Mouse (Mus musculus) midbrain, embryonic 16.5 days (tissue): ENCODE measurements around the gene Dgkg. TPM values are rescaled to one million over a fixed set of nuclear protein-coding genes. Genes with fewer than 3 reads are reported as not detected.

ENCODE experiments used
- ATAC-seq: fragments of 200-750 bp; cut with Nextera tagmentation; 2 replicates; pipeline ENCODE4 v1.8.0; 2017; ENCODE audit warnings: moderate TSS enrichment
- H3K27ac ChIP-seq: fragments of 300-500 bp; sonication (generic); 2 replicates; pipeline ENCODE4 v1.5.1; 2014; ENCODE audit warnings: mild to moderate bottlenecking, low read length, mixed read lengths
- H3K27me3 ChIP-seq: fragments of 300-500 bp; sonication (generic); 2 replicates; pipeline ENCODE4 v1.6.1; 2014; ENCODE audit warnings: low read depth, low read length, mixed read lengths; ENCODE audit not compliant: control insufficient read depth, insufficient read depth
- H3K36me3 ChIP-seq: fragments of 300-500 bp; sonication (generic); 2 replicates; pipeline ENCODE4 v1.6.1; 2014; ENCODE audit warnings: mild to moderate bottlenecking, low read length, moderate library complexity, mixed read lengths; ENCODE audit not compliant: control insufficient read depth, insufficient read depth
- H3K4me1 ChIP-seq: fragments of 300-500 bp; sonication (generic); 2 replicates; pipeline ENCODE4 v1.6.1; 2014; ENCODE audit warnings: mild to moderate bottlenecking, low read length, mixed read lengths; ENCODE audit not compliant: control insufficient read depth, insufficient read depth
- H3K4me2 ChIP-seq: fragments of 300-500 bp; sonication (generic); 2 replicates; pipeline ENCODE4 v1.6.1; 2014; ENCODE audit warnings: mild to moderate bottlenecking, low read length, mixed read lengths
- H3K4me3 ChIP-seq: fragments of 300-500 bp; sonication (generic); 2 replicates; pipeline ENCODE4 v1.5.1; 2014; ENCODE audit warnings: low read depth, mild to moderate bottlenecking, low read length, moderate library complexity, mixed read lengths
- H3K9ac ChIP-seq: fragments of 300-500 bp; sonication (generic); 2 replicates; pipeline ENCODE4 v1.6.1; 2014; ENCODE audit warnings: low read depth, low read length, mixed read lengths
- H3K9me3 ChIP-seq: fragments of 300-500 bp; sonication (generic); replicated peaks from 2 replicates; pipeline ENCODE4 v1.6.1; 2014; ENCODE audit warnings: mild to moderate bottlenecking, low read length, mixed read lengths; ENCODE audit not compliant: control insufficient read depth, poor library complexity, severe bottlenecking
- WGBS: fragments of 180-500 bp; shearing (Covaris S2); extraction: QIAGEN DNeasy Blood & Tissue Kit; methylation state at CpG from one replicate; pipeline ENCODE4 v1.1.7; 2014; 5-methylcytosine and 5-hydroxymethylcytosine counted together
- polyA plus RNA-seq: library from polyadenylated mRNA; unstranded; fragments of >200 nt; fragmentation: Nextera tagmentation; extraction: Ambion mirVana; gene quantifications from 2 replicates; pipeline ENCODE4 v1.2.1, GENCODE M21; 2015

Gene Dgkg
- polyA plus RNA-seq, 1 experiment from 2014 or later = 4.6 TPM

DNA sequence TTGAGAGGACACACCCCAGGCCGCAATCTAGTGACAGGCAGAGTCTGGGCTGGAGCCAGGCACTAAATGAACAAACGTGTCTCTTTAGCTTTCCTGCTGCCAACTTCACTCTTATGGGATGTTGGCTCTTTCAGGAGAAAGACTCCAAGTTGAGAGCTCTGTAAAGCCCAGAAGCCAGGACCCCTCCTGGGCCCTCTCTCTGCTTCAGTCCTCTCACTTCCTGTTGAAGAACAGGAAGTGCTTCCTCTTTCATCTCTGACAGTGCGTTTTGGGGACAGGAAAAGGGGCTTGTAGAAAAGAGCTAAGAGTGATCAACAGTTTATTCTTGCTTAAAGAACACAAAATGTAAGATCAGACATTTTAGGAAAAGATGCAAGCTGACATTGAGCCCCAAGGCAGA lies 159.0 kb downstream of the Dgkg start:
- no peak overlapping the region for H3K4me3 ChIP-seq
- no peak overlapping the region for H3K27ac ChIP-seq
- H3K36me3 ChIP-seq = no peaks in the 10 kb centered on the region
- H3K9ac ChIP-seq = no peak overlapping the region
- no peak for ATAC-seq
- H3K4me2 ChIP-seq = no peak overlapping the region
- 80% methylated on average over 3 of the region's 3 CpGs for WGBS
- no peaks in the 10 kb centered on the region for H3K4me1 ChIP-seq
- H3K27me3 ChIP-seq = no peaks in the 10 kb centered on the region
- no peaks in the 10 kb centered on the region for H3K9me3 ChIP-seq

DNA sequence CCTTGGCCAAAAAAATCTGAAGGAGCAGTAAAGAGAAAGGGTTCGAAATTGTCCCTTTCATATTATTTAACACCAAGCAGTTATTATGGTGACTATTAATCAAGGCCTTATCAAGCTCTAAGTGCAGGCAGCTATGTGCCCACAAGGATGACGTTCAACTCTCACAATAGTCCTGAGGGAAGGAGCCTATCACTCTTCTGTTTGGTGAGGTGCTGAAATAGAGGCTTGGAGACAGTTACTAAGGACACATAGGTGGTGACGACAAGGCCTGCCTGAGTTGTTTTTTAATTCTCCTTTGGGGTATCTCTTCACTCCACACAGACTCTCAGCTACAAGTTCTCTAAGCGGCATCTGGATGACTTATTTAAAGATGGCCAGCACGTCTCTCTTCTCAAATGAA lies 161.8 kb downstream of the Dgkg start:
- H3K9me3 ChIP-seq = no peaks in the 10 kb centered on the region
- H3K36me3 ChIP-seq = no peaks in the 10 kb centered on the region
- WGBS = 81% methylated on average over 5 of the region's 5 CpGs
- H3K4me2 ChIP-seq = no peak overlapping the region
- no peak for ATAC-seq
- H3K9ac ChIP-seq = no peak overlapping the region
- no peaks in the 10 kb centered on the region for H3K4me1 ChIP-seq
- H3K27me3 ChIP-seq = no peaks in the 10 kb centered on the region
- H3K27ac ChIP-seq = no peak overlapping the region
- no peak overlapping the region for H3K4me3 ChIP-seq

DNA sequence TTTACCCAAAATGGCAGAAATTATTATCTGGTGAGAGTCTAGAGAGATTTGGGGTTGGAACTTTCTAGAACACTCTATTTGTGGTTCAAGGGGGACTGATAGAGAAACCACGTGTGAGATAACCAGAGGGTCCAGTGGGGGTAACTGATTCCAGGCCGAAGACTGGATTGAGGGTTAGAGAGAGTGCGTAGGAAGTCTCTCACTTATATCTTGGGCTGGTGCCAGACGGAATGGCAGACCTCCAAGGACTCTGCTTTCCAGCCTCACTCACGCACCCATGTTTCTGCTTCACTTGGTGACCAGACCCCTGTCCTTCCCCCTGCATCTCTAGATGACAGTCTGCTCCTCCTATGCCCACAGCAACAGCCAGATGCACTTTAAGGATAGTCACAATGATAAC lies 162.2 kb downstream of the Dgkg start:
- ATAC-seq = no peak
- Histone ChIP-seq H3K27me3 (no peaks in the 10 kb centered on the region), H3K4me1 (no peaks in the 10 kb centered on the region), H3K36me3 (no peaks in the 10 kb centered on the region), H3K4me3 (no peak overlapping the region), H3K27ac (no peak overlapping the region), H3K9ac (no peak overlapping the region), H3K4me2 (no peak overlapping the region), H3K9me3 (no peaks in the 10 kb centered on the region)
- 78% methylated on average over 5 of the region's 5 CpGs for WGBS

DNA sequence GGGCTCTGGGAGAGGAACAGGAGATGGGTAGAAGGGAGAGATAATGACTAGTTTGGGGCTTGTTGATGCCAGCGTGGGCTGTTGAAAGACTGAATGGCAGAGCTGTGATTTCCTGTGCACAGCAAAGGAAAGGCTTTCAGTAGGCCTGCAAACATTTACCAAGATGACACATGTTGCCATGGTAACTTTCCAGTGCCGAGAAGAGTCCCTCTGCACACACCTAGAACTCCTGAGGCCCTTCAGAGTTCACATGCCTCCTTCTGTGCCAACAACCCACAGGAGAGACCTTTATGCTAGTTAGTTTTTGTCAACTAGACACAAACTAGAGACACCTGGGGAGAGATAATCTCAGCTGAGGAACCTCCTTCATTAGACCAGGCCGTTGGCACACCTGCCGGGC lies 163.6 kb downstream of the Dgkg start:
- no peaks in the 10 kb centered on the region for H3K27me3 ChIP-seq
- H3K9me3 ChIP-seq = no peaks in the 10 kb centered on the region
- H3K4me1 ChIP-seq = no peaks in the 10 kb centered on the region
- ATAC-seq = no peak; the same call in 1 of the 2 replicates
- WGBS = 66% methylated on average over 4 of the region's 4 CpGs
- no peak overlapping the region for H3K27ac ChIP-seq
- no peak overlapping the region for H3K4me2 ChIP-seq
- no peaks in the 10 kb centered on the region for H3K36me3 ChIP-seq
- H3K4me3 ChIP-seq = no peak overlapping the region
- no peak overlapping the region for H3K9ac ChIP-seq

DNA sequence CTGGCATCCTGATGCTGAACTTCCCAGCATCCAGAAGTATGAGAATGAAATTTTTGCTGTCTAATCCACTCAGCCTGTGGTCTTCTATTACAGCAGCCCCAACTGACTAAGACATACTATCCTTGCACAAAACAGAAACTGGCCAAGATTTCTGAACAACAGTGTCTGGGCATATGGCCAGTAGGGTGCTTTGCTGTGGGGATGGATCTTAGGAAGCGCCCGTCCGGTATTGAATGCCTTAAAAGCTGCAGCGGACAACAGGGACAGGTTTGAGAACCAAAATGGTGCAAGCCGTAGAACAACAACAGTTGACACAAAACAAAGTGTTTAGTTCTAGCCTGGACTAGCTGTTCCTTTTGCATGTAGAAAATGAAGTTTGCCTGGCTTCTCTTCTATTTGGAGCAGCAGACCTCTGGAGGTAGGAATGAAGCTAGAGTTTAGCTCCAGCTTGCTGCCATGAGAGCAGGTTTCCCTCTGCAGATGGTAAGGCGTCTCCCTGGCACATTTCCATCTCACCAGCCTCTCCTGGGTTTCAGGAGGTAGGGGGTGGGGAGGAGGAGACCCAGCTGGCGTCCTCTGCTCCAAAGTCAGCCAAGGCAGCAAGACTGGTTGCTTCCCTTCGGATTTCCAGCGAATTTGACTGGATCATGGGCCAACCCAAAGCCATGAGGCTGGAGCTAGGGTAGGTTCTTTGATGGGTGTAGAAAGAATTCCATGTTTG lies 165.4 kb downstream of the Dgkg start:
- H3K4me3 ChIP-seq = no peak overlapping the region
- H3K9me3 ChIP-seq = no peaks in the 10 kb centered on the region
- 81% methylated on average over 9 of the region's 9 CpGs for WGBS
- no peak overlapping the region for H3K4me2 ChIP-seq
- H3K27me3 ChIP-seq = no peaks in the 10 kb centered on the region
- ATAC-seq = no peak
- H3K4me1 ChIP-seq = no peaks in the 10 kb centered on the region
- H3K36me3 ChIP-seq = no peaks in the 10 kb centered on the region
- H3K27ac ChIP-seq = no peak overlapping the region
- H3K9ac ChIP-seq = no peak overlapping the region

DNA sequence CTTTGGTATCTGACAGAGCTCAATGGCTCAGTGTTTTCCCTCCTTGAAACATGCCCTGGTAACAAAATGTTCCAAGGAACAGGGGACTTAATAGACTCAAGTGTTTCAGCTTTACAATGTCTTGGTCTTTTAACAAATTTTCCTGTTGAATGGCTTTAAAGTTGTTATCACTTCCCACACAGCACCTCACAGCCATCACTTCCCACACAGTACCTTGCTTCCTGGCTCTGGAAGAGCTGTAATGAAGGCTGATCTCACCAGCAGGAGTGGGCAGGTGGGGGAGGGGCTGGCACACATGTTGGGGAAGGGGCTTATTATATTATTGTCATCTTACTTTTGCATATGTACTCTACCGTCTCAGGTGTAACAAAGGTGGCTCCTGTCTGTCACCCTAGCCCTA lies 173.1 kb downstream of the Dgkg start:
- Histone ChIP-seq H3K9ac (no peak overlapping the region), H3K27ac (no peak overlapping the region), H3K9me3 (no peaks in the 10 kb centered on the region), H3K27me3 (no peaks in the 10 kb centered on the region), H3K4me3 (no peak overlapping the region), H3K4me2 (no peak overlapping the region), H3K36me3 (no peaks in the 10 kb centered on the region; the same call in 1 of the 2 replicates), H3K4me1 (no peaks in the 10 kb centered on the region)
- no peak for ATAC-seq
- WGBS = 94% methylated on average over 1 of the region's 1 CpGs

DNA sequence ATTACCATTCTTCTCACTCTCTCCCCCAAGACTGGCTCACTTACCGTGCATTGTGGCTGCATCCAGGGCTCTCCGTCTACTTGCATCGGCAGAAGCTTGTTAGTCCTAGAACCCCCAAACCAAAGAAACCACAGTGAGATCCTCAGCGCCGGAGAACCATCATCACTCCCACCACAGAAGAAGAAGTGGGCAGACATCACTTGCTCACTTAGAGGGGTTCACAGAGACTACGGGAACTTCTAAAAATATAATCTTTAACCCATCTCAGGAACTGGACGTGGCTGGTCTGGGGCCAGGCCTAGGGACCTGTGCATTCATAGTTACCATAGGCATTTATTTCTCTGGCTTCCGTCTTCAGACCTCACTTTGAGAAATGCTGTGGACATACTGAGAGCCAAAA lies 177.7 kb downstream of the Dgkg start:
- Histone ChIP-seq H3K9ac (no peak overlapping the region), H3K4me1 (no peaks in the 10 kb centered on the region), H3K27ac (no peak overlapping the region), H3K36me3 (no peaks in the 10 kb centered on the region; the same call in 1 of the 2 replicates), H3K4me2 (no peak overlapping the region), H3K4me3 (no peak overlapping the region), H3K27me3 (no peaks in the 10 kb centered on the region), H3K9me3 (no peaks in the 10 kb centered on the region)
- no peak for ATAC-seq
- WGBS = 92% methylated on average over 8 of the region's 8 CpGs

DNA sequence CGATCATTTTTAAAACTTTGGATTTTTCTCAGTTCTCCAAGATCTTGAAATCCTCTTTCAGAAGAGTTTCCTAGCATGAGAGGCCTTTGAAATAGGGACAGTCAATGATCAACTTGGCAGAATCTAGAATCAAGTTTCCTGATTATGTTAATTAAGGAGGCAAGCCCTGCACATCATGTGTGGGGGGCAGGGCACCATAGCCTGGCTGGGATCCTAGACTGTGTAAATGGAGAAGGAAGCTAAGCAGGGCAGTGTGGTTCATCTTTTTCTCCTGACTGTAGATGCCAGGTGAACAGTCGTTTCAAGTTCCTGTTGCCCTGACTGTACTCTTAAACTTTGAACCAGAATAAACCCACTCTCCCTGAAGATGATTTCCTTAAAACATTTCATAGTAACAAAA lies 185.3 kb downstream of the Dgkg start:
- ATAC-seq = no peak
- H3K4me1 ChIP-seq = no peaks in the 10 kb centered on the region
- 89% methylated on average over 2 of the region's 2 CpGs for WGBS

DNA sequence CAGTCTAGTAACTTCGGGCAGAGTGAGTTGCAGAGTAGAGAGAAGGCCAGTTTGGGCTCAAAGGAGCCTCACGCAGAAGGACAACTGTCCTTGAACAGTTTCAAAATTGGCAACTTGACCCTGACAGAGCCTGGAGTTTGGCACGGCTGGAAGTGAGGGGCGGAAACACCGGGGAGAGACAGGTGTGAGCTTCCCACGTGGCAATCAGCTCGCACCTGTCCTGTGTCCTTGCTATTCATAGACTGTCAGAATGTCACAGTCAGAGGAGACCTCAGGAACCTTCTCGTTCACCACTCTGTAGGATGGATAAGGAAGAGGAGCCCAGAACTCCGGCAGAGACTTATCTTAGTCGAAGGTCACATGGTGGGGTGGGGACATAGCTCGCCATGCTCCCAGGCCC lies 187.6 kb downstream of the Dgkg start:
- H3K9ac ChIP-seq = no peak overlapping the region
- H3K4me2 ChIP-seq = no peak overlapping the region
- no peak overlapping the region for H3K27ac ChIP-seq
- H3K36me3 ChIP-seq = no peaks in the 10 kb centered on the region
- H3K4me3 ChIP-seq = no peak overlapping the region
- 83% methylated on average over 11 of the region's 11 CpGs for WGBS
- no peaks in the 10 kb centered on the region for H3K27me3 ChIP-seq
- no peaks in the 10 kb centered on the region for H3K9me3 ChIP-seq
- ATAC-seq = no peak
- H3K4me1 ChIP-seq = no peaks in the 10 kb centered on the region

More for the DNA sequence above, 185.3 kb downstream of the Dgkg start:
- Histone ChIP-seq H3K4me2 (no peak overlapping the region), H3K9ac (no peak overlapping the region), H3K9me3 (no peaks in the 10 kb centered on the region), H3K27me3 (no peaks in the 10 kb centered on the region), H3K4me3 (no peak overlapping the region), H3K27ac (no peak overlapping the region), H3K36me3 (no peaks in the 10 kb centered on the region)
